Mouse (Mus musculus) mammary gland, adult 2 months (tissue): ENCODE results near the gene Clps. TPM values are rescaled to one million over a fixed set of nuclear protein-coding genes. Genes with fewer than 3 reads are reported as not detected.

ENCODE experiments used
- polyA plus RNA-seq: library from polyadenylated mRNA; depleted of rRNA; stranded (reverse); fragments of >200 nt; gene quantifications from 2 replicates; pipeline ENCODE4 v1.2.3, GENCODE M21; 2012; ENCODE audit warnings: low replicate concordance; rRNA removed

The Clps gene
- polyA plus RNA-seq: 0.54 and 2.5 TPM in 2 replicates

GRCm38 (mm10) chr17:28560598-28560997 lies at the start of gene Clps:
TSS of gene Clps (minus strand) at chr17:28560766.

GRCm38 (mm10) chr17:28575244-28576125 lies 14.9 kb upstream of the Clps start, which contains the start of gene Lhfpl5:
TSS of gene Lhfpl5 (plus strand) at chr17:28575641.

GRCm38 (mm10) chr17:28549111-28549510 lies 11.5 kb downstream of the Clps start, which contains the start of gene Clpsl2:
TSS of gene Clpsl2 (plus strand) at chr17:28549411.

DNA sequence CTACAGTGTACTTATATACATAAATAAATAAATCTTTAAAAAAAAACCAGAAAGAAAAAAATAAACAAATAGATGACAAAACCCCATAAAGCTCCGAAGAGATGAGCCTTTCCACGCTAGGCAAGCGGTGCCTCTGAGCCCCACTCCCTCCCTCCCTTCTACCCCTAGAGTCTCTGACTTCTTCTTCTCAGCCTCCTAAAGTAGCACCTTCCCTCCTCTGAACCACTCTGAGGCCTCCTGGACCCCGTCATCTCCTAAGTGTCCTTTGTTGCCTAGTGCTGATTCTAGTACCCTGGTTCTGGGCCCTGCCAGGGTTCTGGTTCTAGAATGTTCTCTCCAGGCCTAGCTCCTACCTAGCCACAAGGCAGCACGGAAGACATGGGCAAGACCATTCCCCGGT lies 30.1 kb downstream of the Clps start, which contains the start of gene Armc12:
Armc12 (plus strand) TSS at position 301 of the 400 bp plus-strand sequence.

GRCm38 (mm10) chr17:28517441-28517955 lies 43.1 kb downstream of the Clps start, which contains the start of gene Fkbp5:
TSS of gene Fkbp5 (minus strand) at chr17:28517527.

Other genes with a start within 250 kb of the Clps start
- gene Fance, start 247.2 kb downstream of the Clps start, polyA plus RNA-seq: 14.5 and 25.4 TPM in 2 replicates
- gene Rpl10a, start 232.3 kb downstream of the Clps start, polyA plus RNA-seq: 1,640 and 3,869 TPM in 2 replicates
- 14.7 and 22.6 TPM in 2 replicates for gene Tead3, start 209.9 kb downstream of the Clps start, polyA plus RNA-seq
- gene Tulp1, start 195.5 kb downstream of the Clps start, polyA plus RNA-seq: 1.2 and 2.5 TPM in 2 replicates
- gene Fkbp5, start 43.2 kb downstream of the Clps start, polyA plus RNA-seq: 14.9 and 15.4 TPM in 2 replicates
- 0.09 and 0.23 TPM in 2 replicates for gene Armc12, start 30.0 kb downstream of the Clps start, polyA plus RNA-seq
- gene Clpsl2, start 11.4 kb downstream of the Clps start, polyA plus RNA-seq: not detected in 2 replicates
- gene Lhfpl5, start 14.9 kb upstream of the Clps start, polyA plus RNA-seq: not detected in 2 replicates
- 24.2 and 35.7 TPM in 2 replicates for gene Srpk1, start 61.9 kb upstream of the Clps start, polyA plus RNA-seq
- gene Slc26a8, start 129.5 kb upstream of the Clps start, polyA plus RNA-seq: 1.2 and 2.3 TPM in 2 replicates
- gene Mapk14, start 130.6 kb upstream of the Clps start, polyA plus RNA-seq: 88.2 and 111 TPM in 2 replicates
- gene AC170998.1, start 165.3 kb upstream of the Clps start, polyA plus RNA-seq: 0.61 and 0.99 TPM in 2 replicates
- gene Mapk13, start 208.5 kb upstream of the Clps start, polyA plus RNA-seq: 11.3 and 15.1 TPM in 2 replicates
- gene Brpf3, start 240.3 kb upstream of the Clps start, polyA plus RNA-seq: 32.5 and 36.3 TPM in 2 replicates